Mouse (Mus musculus) kidney, postnatal 14 days (tissue): Measurements from ENCODE around the gene Kyat1.

ENCODE experiments used
- DNase-seq: peaks from one replicate; pipeline ENCODE4 v3.0.0; 2022; ENCODE audit warnings: mixed read lengths

Kyat1 gene

GRCm38 (mm10) chr2:30205629-30206357 is at the start of gene Kyat1:
Kyat1 (minus strand) TSS chr2:30205847.
- DNase-seq = peak; percentile 96

GRCm38 (mm10) chr2:30253809-30254208 is 48.2 kb upstream of the Kyat1 start:
- DNase-seq = no peak

- DNase-seq = no peak
Observed at GRCm38 (mm10) chr2:30252521-30252920, 46.9 kb upstream of the Kyat1 start.

- DNase-seq = peak; percentile 54
Observed at GRCm38 (mm10) chr2:30251417-30252104, 45.9 kb upstream of the Kyat1 start.

- DNase-seq = no peak
Observed at GRCm38 (mm10) chr2:30250166-30251128, 44.8 kb upstream of the Kyat1 start.

GRCm38 (mm10) chr2:30249182-30249581 is 43.5 kb upstream of the Kyat1 start:
- DNase-seq = no peak

GRCm38 (mm10) chr2:30247681-30248080 is 42.0 kb upstream of the Kyat1 start:
- DNase-seq = no peak

GRCm38 (mm10) chr2:30247036-30247435 is 41.4 kb upstream of the Kyat1 start:
- DNase-seq = no peak

GRCm38 (mm10) chr2:30244595-30245178 is 39.0 kb upstream of the Kyat1 start:
- DNase-seq = no peak

- no peak for DNase-seq
Observed at GRCm38 (mm10) chr2:30243391-30243790, 37.7 kb upstream of the Kyat1 start.

GRCm38 (mm10) chr2:30242509-30242908 is 36.9 kb upstream of the Kyat1 start:
- DNase-seq = peak; percentile 90

- DNase-seq = no peak
Observed at GRCm38 (mm10) chr2:30240267-30240666, 34.6 kb upstream of the Kyat1 start, which contains the start of gene Gm28035. Gm28035 (plus strand) TSS chr2:30240567.

GRCm38 (mm10) chr2:30239777-30240176 is 34.1 kb upstream of the Kyat1 start:
- peak; percentile 80 for DNase-seq

- no peak for DNase-seq
Observed at GRCm38 (mm10) chr2:30238906-30239465, 33.3 kb upstream of the Kyat1 start.

GRCm38 (mm10) chr2:30237881-30238280 is 32.2 kb upstream of the Kyat1 start:
- peak; percentile 89 for DNase-seq

GRCm38 (mm10) chr2:30237199-30237880 is 31.7 kb upstream of the Kyat1 start, which contains the start of gene Lrrc8a:
Lrrc8a (plus strand) TSS chr2:30237715.
- peak; percentile 100 for DNase-seq

GRCm38 (mm10) chr2:30236426-30237198 is 31.0 kb upstream of the Kyat1 start:
- DNase-seq = peak; percentile 35

- DNase-seq = no peak
Observed at GRCm38 (mm10) chr2:30235593-30235992, 29.9 kb upstream of the Kyat1 start.

- no peak for DNase-seq
Observed at GRCm38 (mm10) chr2:30216293-30216692, 10.6 kb upstream of the Kyat1 start.

- peak; percentile 48 for DNase-seq
Observed at GRCm38 (mm10) chr2:30215493-30215892, 9.8 kb upstream of the Kyat1 start.

GRCm38 (mm10) chr2:30214745-30215144 is 9.1 kb upstream of the Kyat1 start:
- DNase-seq = no peak
